Mouse (Mus musculus) heart, embryonic 14.5 days (tissue): ENCODE measurements around the gene Kctd11. TPM values are rescaled to one million over a fixed set of nuclear protein-coding genes. Genes with fewer than 3 reads are reported as not detected.

ENCODE experiments used
- ATAC-seq: fragments of 200-750 bp; cut with Nextera tagmentation; 2 replicates; pipeline ENCODE4 v1.8.0; 2017; ENCODE audit warnings: low read depth, moderate TSS enrichment; ENCODE audit not compliant: insufficient number of reproducible peaks, insufficient read depth, low FRiP score
- H3K27ac ChIP-seq, 2 experiments: fragments of 200-500 bp in 1 of 2; fragments of 300-500 bp in 1 of 2; sonication (generic) in 1 of 2; replicated peaks in 1 of 2; 2 replicates each; pipeline ENCODE4 v1.5.1; 2012 to 2014; ENCODE audit warnings: low read depth in 2 of 2, low read length in 2 of 2, control low read depth in 1 of 2, mild to moderate bottlenecking in 1 of 2, mixed read lengths in 1 of 2; ENCODE audit not compliant: control insufficient read depth in 1 of 2, insufficient read depth in 1 of 2
- H3K27me3 ChIP-seq: fragments of 300-500 bp; sonication (generic); 2 replicates; pipeline ENCODE4 v1.6.1; 2014; ENCODE audit warnings: mild to moderate bottlenecking, low read length, control low read depth; ENCODE audit not compliant: control insufficient read depth, insufficient read depth
- H3K36me3 ChIP-seq: fragments of 300-500 bp; sonication (generic); 2 replicates; pipeline ENCODE4 v1.6.1; 2014; ENCODE audit warnings: mild to moderate bottlenecking, control low read depth, low read length, mixed read lengths; ENCODE audit not compliant: control insufficient read depth, insufficient read depth
- H3K4me1 ChIP-seq, 2 experiments: fragments of 200-500 bp in 1 of 2; fragments of 300-500 bp in 1 of 2; sonication (generic) in 1 of 2; 2 replicates each; pipeline ENCODE4 v1.6.1; 2012 to 2014; ENCODE audit warnings: low read length in 2 of 2, control low read depth in 1 of 2, mixed read lengths in 1 of 2; ENCODE audit not compliant: control insufficient read depth in 2 of 2, insufficient read depth in 2 of 2
- H3K4me2 ChIP-seq: fragments of 300-500 bp; sonication (generic); 2 replicates; pipeline ENCODE4 v1.6.1; 2014; ENCODE audit warnings: mild to moderate bottlenecking, low read length
- H3K4me3 ChIP-seq, 2 experiments: fragments of 200-500 bp in 1 of 2; fragments of 300-500 bp in 1 of 2; sonication (generic) in 1 of 2; 2 replicates each; pipeline ENCODE4 v1.5.1; 2012 to 2014; ENCODE audit warnings: low read length in 2 of 2, mild to moderate bottlenecking in 2 of 2, control low read depth in 1 of 2, low read depth in 1 of 2, moderate library complexity in 1 of 2; ENCODE audit not compliant: control insufficient read depth in 1 of 2, insufficient read depth in 1 of 2
- H3K9ac ChIP-seq: fragments of 300-500 bp; sonication (generic); 2 replicates; pipeline ENCODE4 v1.6.1; 2014; ENCODE audit warnings: mild to moderate bottlenecking, low read length
- H3K9me3 ChIP-seq: fragments of 300-500 bp; sonication (generic); 2 replicates; pipeline ENCODE4 v1.6.1; 2016; ENCODE audit warnings: low read length, control low read depth; ENCODE audit not compliant: control insufficient read depth
- WGBS: fragments of 180-500 bp; shearing (Covaris S2); extraction: QIAGEN DNeasy Blood & Tissue Kit; methylation state at CpG from one replicate; pipeline ENCODE4 v1.1.7; 2014; 5-methylcytosine and 5-hydroxymethylcytosine counted together
- polyA plus RNA-seq: library from polyadenylated mRNA; unstranded; fragments of >200 nt; fragmentation: Nextera tagmentation; extraction: Ambion mirVana; gene quantifications from 2 replicates; pipeline ENCODE4 v1.2.1, GENCODE M21; 2014

Kctd11 gene
- polyA plus RNA-seq, 1 experiment from 2014 or later: 2.8 TPM

DNA sequence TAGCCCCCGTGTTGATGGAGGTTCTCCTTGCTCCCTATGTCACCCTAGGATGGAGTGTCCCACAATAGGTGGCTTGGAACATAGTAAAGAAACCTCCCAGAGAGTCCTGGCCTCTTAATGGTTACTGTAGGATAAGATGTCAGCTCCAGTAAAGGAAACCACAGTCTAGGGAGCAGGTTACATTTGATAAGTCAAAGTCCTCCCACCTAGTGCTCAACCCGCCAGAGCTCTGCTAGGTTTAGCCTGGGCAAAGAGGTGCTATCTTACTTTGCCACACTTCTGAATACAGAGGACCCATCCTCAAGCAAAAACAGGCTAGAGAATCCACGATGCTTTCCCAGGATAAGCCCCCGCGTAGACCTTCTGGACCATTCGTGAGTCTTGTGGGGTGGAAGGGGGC lies 2.3 kb downstream of the Kctd11 start:
- H3K36me3 ChIP-seq: no peaks in the 10 kb centered on the region
- ATAC-seq: no peak
- no peaks in the 10 kb centered on the region for H3K9me3 ChIP-seq
- H3K4me3 ChIP-seq: peak overlapping the region in 1 of 2 experiments; percentile 59; a peak in 1 of 4 replicates
- WGBS: 86% methylated on average over 6 of the region's 6 CpGs
- no peak overlapping the region for H3K27ac ChIP-seq
- H3K9ac ChIP-seq: peak overlapping the region; percentile 79; the same call in 1 of the 2 replicates
- H3K4me2 ChIP-seq: peak overlapping the region; percentile 86
- no peaks in the 10 kb centered on the region for H3K27me3 ChIP-seq
- peaks cover 20 to 32% of the 10 kb centered on the region in 2 experiments for H3K4me1 ChIP-seq

DNA sequence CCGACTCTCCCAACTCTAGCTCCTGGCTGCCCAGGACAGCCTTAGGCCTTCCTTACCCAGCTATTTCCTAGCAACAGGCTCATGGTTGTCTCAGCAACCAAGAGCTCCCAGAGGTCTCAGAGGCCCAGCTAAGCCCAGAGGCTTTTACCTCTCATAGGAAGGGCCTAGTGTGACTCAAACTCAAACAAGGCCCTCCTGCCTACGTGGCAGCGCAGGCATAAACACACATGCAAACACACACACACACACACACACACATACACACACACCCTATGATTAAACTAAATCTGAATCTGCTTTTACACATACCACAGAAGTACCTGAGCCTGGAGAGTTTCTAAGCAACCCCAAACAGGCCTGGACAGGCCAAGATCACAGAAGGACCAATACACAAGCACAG lies 2.8 kb downstream of the Kctd11 start:
- no peaks in the 10 kb centered on the region for H3K9me3 ChIP-seq
- H3K36me3 ChIP-seq: no peaks in the 10 kb centered on the region
- H3K4me1 ChIP-seq: peaks cover 19 to 32% of the 10 kb centered on the region in 2 experiments
- H3K27ac ChIP-seq: no peak overlapping the region
- H3K27me3 ChIP-seq: no peaks in the 10 kb centered on the region
- no peak overlapping the region for H3K4me3 ChIP-seq
- no peak overlapping the region; the same call in 1 of the 2 replicates for H3K9ac ChIP-seq
- no peak overlapping the region for H3K4me2 ChIP-seq
- no peak for ATAC-seq
- 91% methylated on average over 3 of the region's 3 CpGs for WGBS

DNA sequence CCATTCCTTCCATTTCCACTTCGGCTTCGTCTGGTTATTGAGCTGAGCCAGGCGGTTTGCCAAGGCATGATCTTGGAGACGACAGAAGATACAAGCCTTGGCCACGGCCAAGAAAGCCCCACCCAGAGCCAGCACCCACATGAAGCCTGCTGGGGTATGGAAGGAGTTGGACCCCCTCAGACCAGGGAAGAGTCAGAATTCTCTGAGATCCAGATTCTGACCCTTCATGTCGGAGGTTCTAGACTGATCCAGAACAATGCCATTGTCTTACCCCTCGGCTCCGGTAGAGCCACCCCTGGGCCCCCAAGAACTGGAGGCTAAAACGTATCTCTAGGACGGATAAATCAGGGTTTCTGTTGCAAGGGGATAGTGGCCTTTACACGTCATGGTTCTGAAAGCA lies 3.3 kb downstream of the Kctd11 start, which contains the start of gene Tmem95:
Tmem95 (minus strand) TSS at position 141 of the 400 bp plus-strand sequence.
- no peaks in the 10 kb centered on the region for H3K27me3 ChIP-seq
- H3K9ac ChIP-seq: peak within 1 kb of the TSS; percentile 31; the same call in 1 of the 2 replicates
- no peaks in the 10 kb centered on the region for H3K36me3 ChIP-seq
- 86% methylated on average over 11 of the region's 11 CpGs for WGBS
- peaks cover 19 to 32% of the 10 kb centered on the region in 2 experiments for H3K4me1 ChIP-seq
- ATAC-seq: no peak
- peak within 1 kb of the TSS; percentile 86 for H3K4me2 ChIP-seq
- no peaks in the 10 kb centered on the region for H3K9me3 ChIP-seq
- no peak within 1 kb of the TSS for H3K4me3 ChIP-seq
- peak within 1 kb of the TSS in 1 of 2 experiments; percentile 73; a peak in 2 of 4 replicates for H3K27ac ChIP-seq

DNA sequence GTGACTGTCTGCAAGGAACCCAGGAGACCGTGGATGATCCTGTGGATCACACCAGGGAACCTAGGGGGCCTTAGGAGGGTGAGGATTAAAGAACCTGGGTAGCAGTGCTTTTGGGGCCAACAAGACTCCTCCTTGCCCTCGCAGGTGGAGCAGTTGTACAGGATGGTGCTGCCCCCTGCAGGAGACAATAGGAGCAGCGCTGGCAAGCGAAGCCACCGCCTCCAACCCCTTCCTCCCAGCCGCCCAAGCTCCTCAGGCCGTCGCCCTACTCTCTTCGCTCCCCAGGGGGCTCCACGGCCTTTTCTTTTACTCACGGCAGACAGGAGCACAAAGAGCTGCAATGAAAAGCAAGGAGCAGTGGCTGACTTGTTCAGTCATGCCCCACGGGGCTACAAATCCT lies 4.3 kb downstream of the Kctd11 start:
- Histone ChIP-seq H3K4me3 (no peak overlapping the region), H3K4me2 (peak overlapping the region; percentile 53), H3K9ac (peak overlapping the region; percentile 31; the same call in 1 of the 2 replicates), H3K27me3 (no peaks in the 10 kb centered on the region), H3K36me3 (no peaks in the 10 kb centered on the region), H3K9me3 (no peaks in the 10 kb centered on the region), H3K4me1 (peaks cover 19 to 31% of the 10 kb centered on the region in 2 experiments), H3K27ac (peak overlapping the region; percentile 62 to 73)
- ATAC-seq: no peak; the same call in 1 of the 2 replicates
- 3% methylated on average over 11 of the region's 12 CpGs for WGBS

DNA sequence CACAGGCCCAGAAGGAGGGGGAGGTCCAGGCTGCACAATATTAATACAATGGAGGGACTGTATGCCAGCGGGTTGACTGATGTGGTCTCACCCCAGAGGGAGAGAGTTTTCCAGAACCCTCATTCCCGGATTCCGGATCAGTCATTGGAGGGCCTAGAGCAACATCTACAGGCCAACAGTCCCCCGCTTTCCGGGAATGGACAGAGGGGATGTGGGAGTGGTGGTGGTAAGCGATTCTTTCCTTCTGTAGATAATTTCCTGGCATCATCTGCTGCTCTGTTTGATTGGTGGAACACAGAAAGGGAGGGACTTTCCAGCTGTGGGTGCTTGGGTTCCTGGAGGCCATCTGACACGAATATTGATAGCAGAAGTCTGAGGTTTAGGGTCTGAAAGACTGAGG lies 5.0 kb downstream of the Kctd11 start:
- 44% methylated on average over 7 of the region's 7 CpGs for WGBS
- 0 out of 2 replicates have a peak overlapping the region, but pooled peaks have one; percentile 4 for H3K9ac ChIP-seq
- H3K27me3 ChIP-seq: no peaks in the 10 kb centered on the region
- H3K27ac ChIP-seq: peak overlapping the region; percentile 62 to 73
- H3K4me1 ChIP-seq: peaks cover 12 to 27% of the 10 kb centered on the region in 2 experiments
- H3K4me2 ChIP-seq: peak overlapping the region; percentile 53
- ATAC-seq: peak; percentile 18; the same call in 1 of the 2 replicates
- no peaks in the 10 kb centered on the region for H3K9me3 ChIP-seq
- H3K36me3 ChIP-seq: no peaks in the 10 kb centered on the region
- no peak overlapping the region for H3K4me3 ChIP-seq

DNA sequence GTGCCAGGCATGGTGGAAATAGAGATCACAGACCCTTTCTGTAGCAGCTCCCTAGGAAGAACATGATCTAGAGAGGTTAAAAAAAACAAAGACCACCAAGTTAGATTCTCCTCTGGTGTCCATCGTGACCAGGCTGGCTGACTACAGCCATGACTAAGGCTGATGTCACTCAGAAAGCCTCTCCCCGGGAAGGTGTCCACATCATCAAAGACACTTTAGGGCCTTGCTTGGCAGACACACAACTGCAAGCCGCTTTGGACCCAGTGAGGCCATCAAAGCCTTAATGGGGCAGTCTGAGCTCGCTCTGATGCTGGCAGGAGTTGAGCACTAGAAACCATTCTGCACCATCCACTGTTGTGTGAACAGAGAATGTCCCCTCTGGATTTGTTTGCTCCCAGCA lies 8.8 kb downstream of the Kctd11 start:
- H3K4me1 ChIP-seq: peaks cover 3 to 9% of the 10 kb centered on the region in 2 experiments; a peak in 3 of 4 replicates
- no peaks in the 10 kb centered on the region for H3K9me3 ChIP-seq
- H3K9ac ChIP-seq: no peak overlapping the region
- no peaks in the 10 kb centered on the region for H3K27me3 ChIP-seq
- no peak for ATAC-seq
- H3K36me3 ChIP-seq: no peaks in the 10 kb centered on the region
- H3K4me3 ChIP-seq: no peak overlapping the region
- no peak overlapping the region for H3K4me2 ChIP-seq
- WGBS: 79% methylated on average over 4 of the region's 4 CpGs
- H3K27ac ChIP-seq: no peak overlapping the region

DNA sequence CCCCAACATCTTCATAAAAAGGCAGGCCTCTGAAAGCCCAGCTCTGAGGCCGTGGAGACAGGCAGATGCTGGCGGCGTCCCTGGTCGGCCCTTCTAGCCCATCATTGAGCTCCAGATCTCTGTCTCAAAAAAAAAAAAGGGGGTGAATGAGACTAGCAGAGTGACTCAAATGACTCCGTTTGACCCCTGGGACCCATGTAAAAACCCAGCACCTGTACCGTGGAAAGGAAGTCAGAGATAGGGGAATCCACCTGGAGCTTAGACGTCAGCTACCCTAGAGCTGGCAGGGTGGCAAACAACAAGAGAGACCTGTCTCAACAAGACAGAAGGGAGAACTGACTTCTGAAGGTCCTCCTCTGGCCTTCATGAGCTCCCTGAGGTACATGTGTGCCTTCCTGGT lies 9.4 kb downstream of the Kctd11 start:
- H3K9ac ChIP-seq: no peak overlapping the region
- ATAC-seq: no peak
- H3K27ac ChIP-seq: no peak overlapping the region
- peaks cover 3 to 5% of the 10 kb centered on the region in 2 experiments; a peak in 3 of 4 replicates for H3K4me1 ChIP-seq
- H3K4me2 ChIP-seq: no peak overlapping the region
- 76% methylated on average over 7 of the region's 7 CpGs for WGBS
- no peaks in the 10 kb centered on the region for H3K27me3 ChIP-seq
- H3K4me3 ChIP-seq: no peak overlapping the region
- H3K9me3 ChIP-seq: no peaks in the 10 kb centered on the region
- H3K36me3 ChIP-seq: no peaks in the 10 kb centered on the region
